In genomic region chr5:129724268-129724667, GRCm38 (mm10) we compare ENCODE assay signal across 8 mouse cellular contexts. TPM values are rescaled to one million over a fixed set of nuclear protein-coding genes. Genes with fewer than 3 reads are reported as not detected.
A peak's percentile ranks its signal among the peaks of the same experiment; 100 is the strongest.
DNase-seq lines count a peak whose midpoint lies in the region; ATAC-seq and TF ChIP-seq lines count a peak whose summit lies in the region.

No protein-coding gene starts in this region.

- H3K4me3 ChIP-seq in heart, adult 2 months, result peak overlapping the region; percentile 82
- H3K4me3 ChIP-seq in MEL (ENCODE audit: control insufficient read depth in 1 of 2, insufficient read depth in 1 of 2, low read depth in 2 of 2, low read length in 2 of 2), result peak overlapping the region; percentile 49 to 88
- peak overlapping the region; percentile 77 for H3K4me3 ChIP-seq in heart, postnatal 0 days (ENCODE audit: low read depth, low read length)
- H3K4me3 ChIP-seq in liver, postnatal 0 days (ENCODE audit: low read depth, low read length), result peak overlapping the region; percentile 81

- no peaks in the 10 kb centered on the region; the same call in 1 of the 2 replicates for H3K36me3 ChIP-seq in heart, adult 2 months (ENCODE audit: control insufficient read depth, insufficient read depth, low read length)
- H3K36me3 ChIP-seq in MEL (ENCODE audit: control insufficient read depth in 1 of 2, insufficient read depth in 2 of 2, low read length in 2 of 2), result peaks cover 0 to 32% of the 10 kb centered on the region in 2 experiments; a peak in 2 of 4 replicates
- H3K36me3 ChIP-seq in heart, postnatal 0 days (replicated peaks; ENCODE audit: control insufficient read depth, insufficient read depth, low read length), result peaks cover 6% of the 10 kb centered on the region
- H3K36me3 ChIP-seq in liver, postnatal 0 days (replicated peaks; ENCODE audit: insufficient read depth, low read length), result peaks cover 5% of the 10 kb centered on the region; the same call in 1 of the 2 replicates

- WGBS in heart, adult 2 months, result 30% methylated on average over 4 of the region's 4 CpGs
- WGBS in heart, postnatal 0 days, result 36% methylated on average over 4 of the region's 4 CpGs
- 36% methylated on average over 4 of the region's 4 CpGs for WGBS in liver, postnatal 0 days (ENCODE audit: insufficient replicate concordance)

- H3K27ac ChIP-seq in heart, adult 2 months, result peak overlapping the region; percentile 96
- peak overlapping the region; percentile 89 for H3K27ac ChIP-seq in MEL (ENCODE audit: control insufficient read depth, low read depth, low read length)
- peak overlapping the region; percentile 100 for H3K27ac ChIP-seq in heart, postnatal 0 days (ENCODE audit: low read depth)
- H3K27ac ChIP-seq in liver, postnatal 0 days (ENCODE audit: low read depth), result peak overlapping the region; percentile 99

- no peaks in the 10 kb centered on the region for H3K9me3 ChIP-seq in MEL (replicated peaks; ENCODE audit: insufficient read depth, low read length)
- H3K9me3 ChIP-seq in heart, postnatal 0 days (replicated peaks; ENCODE audit: control insufficient read depth, low read length), result no peaks in the 10 kb centered on the region
- no peaks in the 10 kb centered on the region for H3K9me3 ChIP-seq in liver, postnatal 0 days (ENCODE audit: low read length)

- H3K4me1 ChIP-seq in heart, adult 2 months (ENCODE audit: control insufficient read depth, insufficient read depth, low read length), result peaks cover 6% of the 10 kb centered on the region
- peaks cover 7 to 33% of the 10 kb centered on the region in 2 experiments for H3K4me1 ChIP-seq in MEL (ENCODE audit: control insufficient read depth in 1 of 2, insufficient read depth in 2 of 2, low read length in 2 of 2)
- H3K4me1 ChIP-seq in heart, postnatal 0 days (ENCODE audit: control insufficient read depth, insufficient read depth), result peaks cover 17% of the 10 kb centered on the region
- H3K4me1 ChIP-seq in liver, postnatal 0 days (ENCODE audit: insufficient read depth), result peaks cover 27% of the 10 kb centered on the region

- no peak for ATAC-seq in heart, postnatal 0 days (ENCODE audit: insufficient read depth, low read depth)
- ATAC-seq in liver, postnatal 0 days, result peak; percentile 33
- no peak for ATAC-seq in monocyte, adult 5-6 weeks (replicated peaks; ENCODE audit: insufficient number of reproducible peaks, low FRiP score, low TSS enrichment, poor library complexity, severe bottlenecking)

- DNase-seq in heart, adult 2 months, result no peak
- DNase-seq in heart, adult 9 months (ENCODE audit: low spot score in 2 of 2), result no peak
- DNase-seq in MEL (ENCODE audit: low read depth, low spot score), result peak; percentile 92
- no peak for DNase-seq in heart, postnatal 0 days (ENCODE audit: low spot score)
- no peak for DNase-seq in liver, postnatal 0 days
- DNase-seq in cerebellum, adult 11 months, result no peak
- no peak for DNase-seq in natural killer cell, adult 2 months (ENCODE audit: low spot score in 2 of 2)

- TF ChIP-seq RAD21 in MEL (IDR thresholded peaks at IDR 0.05; ENCODE audit: low read depth, low read length), result no peak

- no peak for TF ChIP-seq CTCF in heart, adult 2 months (IDR thresholded peaks at IDR 0.05)
- no peak for TF ChIP-seq CTCF in MEL (IDR thresholded peaks at IDR 0.05 in 2 of 3, conservative IDR thresholded peaks at IDR 0.05 in 1 of 3; ENCODE audit: control insufficient read depth in 1 of 3, insufficient read depth in 1 of 3, low read depth in 2 of 3, low read length in 3 of 3, poor library complexity in 1 of 3, severe bottlenecking in 1 of 3)
- no peak for TF ChIP-seq CTCF in heart, postnatal 0 days (IDR thresholded peaks at IDR 0.05; ENCODE audit: low read depth)
- no peak for TF ChIP-seq CTCF in liver, postnatal 0 days (IDR thresholded peaks at IDR 0.05; ENCODE audit: low read depth)

- TF ChIP-seq POLR2A in heart, adult 2 months (IDR thresholded peaks at IDR 0.05; ENCODE audit: insufficient read depth, low read depth, low read length), result no peak
- peak in 1 of 2 experiments; percentile 65; a peak in 3 of 4 replicates for TF ChIP-seq POLR2A in MEL (IDR thresholded peaks at IDR 0.05; ENCODE audit: control insufficient read depth in 1 of 2, insufficient read depth in 1 of 2, low read depth in 1 of 2, low read length in 2 of 2, poor library complexity in 1 of 2)

- H3K79me2 ChIP-seq in heart, adult 2 months (replicated peaks; ENCODE audit: control insufficient read depth, insufficient read depth, low read length), result 0 out of 2 replicates have a peak, but pooled peaks cover 1% of the 10 kb centered on the region
- peaks cover 19% of the 10 kb centered on the region for H3K79me2 ChIP-seq in MEL (ENCODE audit: control insufficient read depth, insufficient read depth, low read length, poor library complexity)

- H3K9ac ChIP-seq in heart, adult 2 months (ENCODE audit: low read depth, low read length), result peak overlapping the region; percentile 94
- peak overlapping the region; percentile 96 for H3K9ac ChIP-seq in MEL (ENCODE audit: control insufficient read depth, low read depth, low read length, poor library complexity, severe bottlenecking)
- H3K9ac ChIP-seq in heart, postnatal 0 days (replicated peaks; ENCODE audit: low read depth, low read length), result peak overlapping the region; percentile 95
- H3K9ac ChIP-seq in liver, postnatal 0 days (replicated peaks), result peak overlapping the region; percentile 95

- intact Hi-C loops in heart, adult 2 months (cut with DNase I), result loop anchor here (1.0 to 10.0 kb wide), 3 partner anchors 9 to 219 kb away; partner anchors contain the start of genes Mrps17 and Sfswap

- no peak for TF ChIP-seq EP300 in heart, adult 2 months (IDR thresholded peaks at IDR 0.05; ENCODE audit: insufficient read depth, low read depth, low read length)
- TF ChIP-seq EP300 in MEL (IDR thresholded peaks at IDR 0.05; ENCODE audit: low read depth in 1 of 2, low read length in 2 of 2), result peak; percentile 82 to 86
- TF ChIP-seq EP300 in heart, postnatal 0 days (IDR thresholded peaks at IDR 0.05; ENCODE audit: low read depth), result no peak
- peak; percentile 6; the same call in 1 of the 2 replicates for TF ChIP-seq EP300 in liver, postnatal 0 days (IDR thresholded peaks at IDR 0.05; ENCODE audit: low read depth)

- H3K27me3 ChIP-seq in heart, adult 2 months (ENCODE audit: control insufficient read depth, insufficient read depth, low read length), result no peaks in the 10 kb centered on the region
- H3K27me3 ChIP-seq in MEL (ENCODE audit: control insufficient read depth in 1 of 2, insufficient read depth in 2 of 2, low read length in 2 of 2), result no peaks in the 10 kb centered on the region
- no peaks in the 10 kb centered on the region for H3K27me3 ChIP-seq in heart, postnatal 0 days (ENCODE audit: control insufficient read depth, insufficient read depth, low read length)
- no peaks in the 10 kb centered on the region for H3K27me3 ChIP-seq in liver, postnatal 0 days (ENCODE audit: insufficient read depth, low read length)

- H3K4me2 ChIP-seq in heart, postnatal 0 days (ENCODE audit: low read depth, low read length), result peak overlapping the region; percentile 70
- peak overlapping the region; percentile 74 for H3K4me2 ChIP-seq in liver, postnatal 0 days (ENCODE audit: low read depth, low read length)

TF ChIP-seq in MEL, 35 proteins besides CTCF, POLR2A, EP300 and RAD21 (continues in another document):
- no peak for TF ChIP-seq KAT2A (conservative IDR thresholded peaks at IDR 0.05; ENCODE audit: low read depth, low read length)
- TF ChIP-seq MAZ (IDR thresholded peaks at IDR 0.05; ENCODE audit: low read depth, low read length), result 0 out of 2 replicates have a peak, but pooled peaks have one; percentile 19

RNA-seq across cellular contexts. Expression of gene Nipsnap2, which starts 0.6 kb away (rescaled TPM):
- 100 to 1,000 TPM; 785 to 948 TPM for total RNA-seq in heart, adult 2 months (2021)
- 462 and 670 TPM in 2 replicates for polyA plus RNA-seq in heart, adult 2 months (2012; rRNA removed)
- 29.9 and 34.2 TPM in 2 replicates for total RNA-seq in MEL (2012; rRNA removed)
- 10 to 100 TPM in 1 of 2 experiments, not detected in 1; 35.7 TPM for polyA plus RNA-seq in MEL (2012; ENCODE audit: insufficient read depth in 1 of 2, insufficient read length in 2 of 2, low read depth in 1 of 2, low replicate concordance in 2 of 2, missing spikeins in 1 of 2)
- total RNA-seq in heart, postnatal 0 days (2014; rRNA removed; ENCODE audit: low replicate concordance), result 563 and 624 TPM in 2 replicates
- 720 and 738 TPM in 2 replicates for polyA plus RNA-seq in heart, postnatal 0 days (2015; fragmentation: Nextera tagmentation; extraction: Ambion mirVana)
- 30.5 and 32.2 TPM in 2 replicates for polyA plus RNA-seq in liver, postnatal 0 days (2015; fragmentation: Nextera tagmentation; extraction: Ambion mirVana)
- 22.3 to 33.3 TPM (median 24.7 TPM) in 3 replicates for total RNA-seq in monocyte, adult 5-6 weeks (2017)

RNA-seq across cellular contexts. Expression of gene Mrps17, which starts 9.0 kb away (rescaled TPM):
- 10 to 100 TPM; 76.8 to 86.4 TPM for total RNA-seq in heart, adult 2 months (2021)
- 107 and 130 TPM in 2 replicates for polyA plus RNA-seq in heart, adult 2 months (2012; rRNA removed)
- 181 and 211 TPM in 2 replicates for total RNA-seq in MEL (2012; rRNA removed)
- polyA plus RNA-seq in MEL (2012; ENCODE audit: insufficient read depth in 1 of 2, insufficient read length in 2 of 2, low read depth in 1 of 2, low replicate concordance in 2 of 2, missing spikeins in 1 of 2), result 100 to 1,000 TPM in 1 of 2 experiments, not detected in 1; 182 TPM
- total RNA-seq in heart, postnatal 0 days (2014; rRNA removed; ENCODE audit: low replicate concordance), result 141 and 196 TPM in 2 replicates
- 173 and 181 TPM in 2 replicates for polyA plus RNA-seq in heart, postnatal 0 days (2015; fragmentation: Nextera tagmentation; extraction: Ambion mirVana)
- 124 and 130 TPM in 2 replicates for polyA plus RNA-seq in liver, postnatal 0 days (2015; fragmentation: Nextera tagmentation; extraction: Ambion mirVana)
- total RNA-seq in monocyte, adult 5-6 weeks (2017), result 34.6 to 75.1 TPM (median 51.6 TPM) in 3 replicates

RNA-seq across cellular contexts. Expression of gene Sept14, which starts 16.0 kb away (rescaled TPM):
- not detected for total RNA-seq in heart, adult 2 months (2021)
- polyA plus RNA-seq in heart, adult 2 months (2012; rRNA removed), result not detected in 2 replicates
- not detected in 2 replicates for total RNA-seq in MEL (2012; rRNA removed)
- polyA plus RNA-seq in MEL (2012; ENCODE audit: insufficient read depth in 1 of 2, insufficient read length in 2 of 2, low read depth in 1 of 2, low replicate concordance in 2 of 2, missing spikeins in 1 of 2), result not detected
- not detected in 2 replicates for total RNA-seq in heart, postnatal 0 days (2014; rRNA removed; ENCODE audit: low replicate concordance)
- not detected in 2 replicates for polyA plus RNA-seq in heart, postnatal 0 days (2015; fragmentation: Nextera tagmentation; extraction: Ambion mirVana)
- not detected in 2 replicates for polyA plus RNA-seq in liver, postnatal 0 days (2015; fragmentation: Nextera tagmentation; extraction: Ambion mirVana)
- not detected in 3 replicates for total RNA-seq in monocyte, adult 5-6 weeks (2017)

RNA-seq across cellular contexts. Expression of gene Zfp11, which starts 54.4 kb away (rescaled TPM):
- total RNA-seq in heart, adult 2 months (2021), result 1 to 10 TPM; 2.5 to 3.1 TPM
- 1.7 and 4.0 TPM in 2 replicates for polyA plus RNA-seq in heart, adult 2 months (2012; rRNA removed)
- not detected in 2 replicates for total RNA-seq in MEL (2012; rRNA removed)
- polyA plus RNA-seq in MEL (2012; ENCODE audit: insufficient read depth in 1 of 2, insufficient read length in 2 of 2, low read depth in 1 of 2, low replicate concordance in 2 of 2, missing spikeins in 1 of 2), result under 1 TPM in 1 of 2 experiments, not detected in 1; 0.03 TPM
- total RNA-seq in heart, postnatal 0 days (2014; rRNA removed; ENCODE audit: low replicate concordance), result 0.95 and 1.2 TPM in 2 replicates
- 2.3 and 3.0 TPM in 2 replicates for polyA plus RNA-seq in heart, postnatal 0 days (2015; fragmentation: Nextera tagmentation; extraction: Ambion mirVana)
- polyA plus RNA-seq in liver, postnatal 0 days (2015; fragmentation: Nextera tagmentation; extraction: Ambion mirVana), result 0.47 and 0.54 TPM in 2 replicates
- total RNA-seq in monocyte, adult 5-6 weeks (2017), result 0.11 to 1.3 TPM (median 0.86 TPM) in 3 replicates

Comparison
In these comparisons a context has a peak if more than half of its experiments do, and no peak if none do; other contexts are left out.
1. RNA of gene Nipsnap2, which starts 0.6 kb away (total RNA-seq): 785 to 948 TPM in heart, adult 2 months and 563 to 624 TPM in heart, postnatal 0 days; 29.9 to 34.2 TPM in MEL and 22.3 to 33.3 TPM in monocyte, adult 5-6 weeks; every median in the first group is over 10 times any median in the second.
2. Peak in every context shown above with its lines, with median percentiles within 50 percentile points of each other: H3K27ac ChIP-seq, H3K4me3 ChIP-seq and H3K9ac ChIP-seq.